Mouse (Mus musculus) right cerebral cortex, postnatal 36 days (tissue): Measurements from ENCODE around the gene Smarce1.
"Not testable (repeated sequence)": the region's sequence is repeated elsewhere in the genome, so short reads cannot be mapped to it uniquely, and the experiment has no call there.

Source experiments
- DNase-seq, 2 experiments: peaks; one replicate each; pipeline ENCODE4 v3.0.0; 2022; ENCODE audit warnings: low spot score in 2 of 2, mixed read lengths in 1 of 2

Gene Smarce1

DNA sequence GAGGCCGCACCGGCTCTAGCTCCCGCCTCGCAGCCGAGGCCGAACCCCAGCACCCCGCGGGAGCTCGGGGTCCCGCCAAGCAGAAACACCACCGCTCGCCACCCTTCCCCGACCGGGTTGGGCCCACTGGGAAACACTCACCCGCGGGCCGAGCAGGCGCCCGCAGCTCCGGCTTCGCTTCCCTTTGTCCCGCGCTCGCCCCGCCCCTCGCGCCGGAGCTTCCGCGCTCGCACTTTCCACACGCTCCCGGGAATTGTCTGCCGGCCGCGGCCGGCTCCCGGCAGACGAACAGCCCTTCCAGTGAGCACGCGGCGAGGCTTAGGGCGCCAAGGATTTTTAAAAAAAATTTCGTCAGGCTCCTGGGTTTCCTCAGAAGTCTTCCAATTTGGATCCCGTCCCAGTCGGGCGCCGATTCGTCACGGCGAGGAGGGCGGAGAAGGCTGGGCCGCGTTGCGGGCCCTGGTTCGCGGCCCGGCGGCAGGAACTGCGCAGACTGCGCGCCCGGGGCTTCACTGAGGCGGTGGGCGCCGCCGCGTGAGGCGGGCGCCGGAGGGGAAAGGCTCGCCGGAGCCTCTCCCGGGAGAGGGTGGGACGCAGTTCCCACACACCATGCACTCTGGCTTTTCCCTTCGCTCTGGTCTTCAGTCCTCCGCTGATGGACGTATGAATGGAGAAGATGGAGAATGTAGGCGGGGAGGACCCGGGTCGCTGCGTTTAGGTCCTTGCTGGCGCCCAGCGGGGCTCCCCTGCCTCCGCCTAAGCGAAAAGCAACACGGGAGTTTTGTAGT, at the start of gene Smarce1:
Smarce1 (minus strand) TSS at position 757 of the 788 bp plus-strand sequence.
- peak; percentile 43 to 64 for DNase-seq

DNA sequence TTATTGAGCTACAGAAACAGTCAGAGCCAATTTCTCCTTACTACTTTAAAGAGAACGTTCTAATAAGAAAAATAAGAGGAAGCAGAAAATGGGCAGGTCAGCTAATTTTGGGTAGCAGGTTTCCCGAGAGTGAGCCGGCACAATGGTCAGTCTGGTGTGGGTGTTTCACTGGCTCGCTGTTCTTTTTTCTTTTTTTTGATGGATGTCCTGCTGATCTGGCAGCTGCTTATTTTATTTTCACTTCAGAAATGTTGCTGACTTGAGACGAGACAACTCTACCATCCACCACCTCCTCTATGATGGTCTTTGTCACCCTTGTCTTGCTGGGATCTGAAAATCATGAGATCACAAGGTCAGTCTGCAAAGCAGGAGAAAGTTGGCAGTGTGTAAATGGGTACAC, 49.2 kb upstream of the Smarce1 start:
- DNase-seq: no peak

GRCm38 (mm10) chr11:99276786-99277185, 46.0 kb upstream of the Smarce1 start:
- no peak for DNase-seq

DNA sequence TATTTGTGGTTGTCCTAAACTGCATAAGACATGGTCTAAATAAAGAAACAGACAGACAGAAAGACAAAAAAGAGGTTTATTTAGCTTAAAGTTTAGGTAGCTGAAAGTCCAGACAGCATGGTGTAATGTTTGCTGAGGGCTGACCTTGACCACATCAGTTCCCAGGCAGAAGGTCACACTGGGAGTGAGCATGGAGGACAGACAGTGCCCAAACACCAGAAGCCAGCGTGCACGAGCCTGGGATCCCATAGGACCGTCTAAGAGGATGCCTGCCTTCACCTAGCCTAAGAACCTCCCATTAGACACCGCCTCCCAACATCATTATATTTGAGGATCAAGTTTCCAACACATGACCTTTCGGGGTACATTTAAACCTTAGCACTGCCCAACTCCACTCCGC, 44.8 kb upstream of the Smarce1 start:
- no peak for DNase-seq

DNA sequence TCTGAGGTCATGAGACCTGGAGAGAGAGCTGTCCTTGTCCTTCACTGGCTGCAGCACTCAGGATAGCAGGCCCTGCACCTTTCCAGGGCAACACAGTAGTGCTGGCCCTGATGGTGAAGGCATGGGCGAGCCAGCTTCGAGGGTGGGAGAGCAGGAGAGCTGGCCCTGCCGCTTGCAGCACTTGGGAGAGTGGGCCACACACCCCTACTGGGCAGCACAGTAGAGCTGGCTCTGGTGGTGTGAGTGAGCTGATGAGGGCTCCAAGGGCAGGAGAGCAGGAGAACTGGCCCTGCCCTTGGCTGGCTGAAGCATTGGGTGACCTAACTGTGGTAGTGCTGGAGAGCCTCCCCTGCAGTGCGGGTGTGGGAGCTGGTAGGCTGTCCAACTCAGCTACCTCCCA, 41.9 kb upstream of the Smarce1 start:
- no peak for DNase-seq

DNA sequence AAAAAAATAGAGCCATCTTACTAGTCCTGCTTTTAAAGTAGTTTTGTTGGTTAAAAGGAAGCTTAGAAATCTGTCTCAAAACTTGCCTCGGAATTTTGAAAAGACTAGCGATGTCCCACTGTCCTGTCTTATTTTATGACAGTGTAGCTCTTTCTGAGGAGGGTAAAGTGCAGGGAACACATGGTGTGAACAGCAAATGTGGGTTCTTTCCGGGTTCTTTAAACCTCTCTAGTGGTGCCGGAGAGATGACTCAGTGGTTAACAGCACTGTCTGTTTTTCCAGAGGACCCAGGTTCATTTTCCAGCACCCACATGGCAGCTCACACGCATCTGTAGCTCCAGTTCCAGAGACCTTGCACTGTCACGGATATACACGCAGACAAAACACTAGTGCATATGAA, 38.4 kb upstream of the Smarce1 start:
- DNase-seq: no peak

DNA sequence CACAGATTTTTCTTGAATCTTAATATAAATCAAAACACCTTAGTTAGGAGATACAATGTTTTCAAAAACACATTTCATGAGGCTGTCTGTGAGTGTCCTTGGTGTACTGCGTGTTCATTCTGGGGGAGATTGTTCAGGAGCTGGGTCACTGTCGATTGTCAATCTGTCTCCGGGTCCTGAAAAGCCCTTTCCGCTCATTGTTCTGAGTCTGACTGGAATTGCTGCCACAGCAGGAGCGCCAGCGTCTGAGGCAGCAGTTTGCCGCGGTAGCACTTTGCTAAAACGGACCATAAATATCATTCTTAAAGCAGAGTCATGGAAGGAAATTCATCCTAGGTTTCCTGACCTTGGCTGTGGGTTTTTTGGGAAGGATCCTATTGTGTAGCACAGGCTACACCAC, 35.0 kb upstream of the Smarce1 start:
- DNase-seq: no peak

GRCm38 (mm10) chr11:99265220-99265619, 34.4 kb upstream of the Smarce1 start:
- DNase-seq: peak; percentile 72 to 74

DNA sequence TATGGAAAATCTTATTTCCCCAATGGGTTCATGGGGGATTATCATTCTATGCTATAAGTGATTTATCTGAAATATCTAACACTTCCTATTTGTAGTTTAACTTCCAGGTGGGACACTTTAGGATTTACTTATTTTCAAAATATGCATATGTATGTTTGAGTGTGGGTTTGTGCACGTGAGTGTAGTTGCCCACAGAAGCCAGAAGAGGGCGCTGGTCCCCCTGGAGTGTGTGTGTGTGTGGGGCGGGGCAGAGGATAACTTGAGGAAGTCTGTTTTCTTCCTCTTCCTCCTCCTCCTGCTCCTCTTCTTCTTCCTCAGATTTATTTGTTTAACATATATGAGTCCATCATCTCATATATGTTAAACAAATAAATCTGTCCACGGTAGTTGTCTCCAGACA, 25.4 kb upstream of the Smarce1 start:
- no peak for DNase-seq

DNA sequence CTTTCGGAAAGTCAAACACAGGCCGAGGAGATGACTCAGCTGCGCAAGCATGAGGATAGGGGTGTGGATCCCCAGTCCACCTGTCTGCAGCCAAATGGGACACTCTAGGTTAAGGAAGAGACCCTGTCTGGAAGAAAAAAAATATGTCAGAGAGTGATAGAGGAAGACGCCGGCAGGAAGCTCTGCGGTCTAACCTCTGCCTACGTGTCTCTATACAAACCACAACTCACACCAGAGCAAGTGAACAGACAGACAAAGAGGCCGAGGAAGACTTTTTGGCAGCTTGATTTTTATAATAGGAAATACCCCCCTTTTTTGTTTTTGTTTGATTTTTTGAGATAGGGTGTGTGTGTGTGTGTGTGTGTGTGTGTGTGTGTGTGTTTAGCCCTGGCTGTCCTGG, 24.5 kb upstream of the Smarce1 start:
- no peak for DNase-seq

DNA sequence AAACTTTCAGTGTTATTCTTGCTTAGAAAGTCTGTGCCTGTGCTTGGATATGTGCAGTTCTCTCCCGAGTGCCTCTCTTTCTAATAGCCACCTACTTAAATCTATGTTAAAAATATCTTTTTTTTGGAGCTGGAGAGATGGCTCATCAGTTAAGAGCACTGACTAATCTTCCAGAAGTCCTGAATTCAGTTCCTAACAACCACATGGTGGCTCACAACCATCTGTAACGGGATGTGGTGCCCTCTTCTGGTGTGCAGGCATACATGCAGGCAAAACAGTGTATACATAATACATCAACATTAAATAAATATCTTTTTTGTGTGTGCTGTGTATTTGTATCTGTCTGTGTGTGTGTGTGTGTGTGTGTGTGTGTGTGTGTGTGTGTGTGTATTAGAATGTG, 23.1 kb upstream of the Smarce1 start:
- DNase-seq: no peak

- no peak for DNase-seq
Observed at GRCm38 (mm10) chr11:99252671-99253070, 21.9 kb upstream of the Smarce1 start.

DNA sequence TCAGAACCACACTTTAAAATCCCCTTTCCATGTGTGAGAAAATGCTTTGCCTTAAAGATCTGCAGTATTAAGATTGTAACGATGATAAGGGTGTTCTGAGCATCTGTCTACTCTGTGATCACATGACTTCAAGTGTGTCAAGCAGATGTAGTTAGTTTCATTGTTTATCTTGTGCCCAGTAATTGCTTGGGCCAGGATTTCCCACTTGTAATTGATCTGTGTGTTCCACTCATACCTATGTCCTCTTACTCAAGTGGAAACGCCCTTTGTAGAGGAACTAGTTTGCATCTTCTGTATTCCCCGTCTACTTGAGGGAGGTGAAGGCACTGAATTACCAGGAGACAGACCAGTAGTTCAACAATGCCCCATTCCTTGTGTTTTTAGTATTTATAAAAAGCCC, 19.8 kb upstream of the Smarce1 start:
- DNase-seq: no peak

GRCm38 (mm10) chr11:99250241-99250640, 19.4 kb upstream of the Smarce1 start:
- peak; percentile 33 to 57 for DNase-seq

- DNase-seq: no peak
Observed at GRCm38 (mm10) chr11:99249115-99249514, 18.3 kb upstream of the Smarce1 start.

DNA sequence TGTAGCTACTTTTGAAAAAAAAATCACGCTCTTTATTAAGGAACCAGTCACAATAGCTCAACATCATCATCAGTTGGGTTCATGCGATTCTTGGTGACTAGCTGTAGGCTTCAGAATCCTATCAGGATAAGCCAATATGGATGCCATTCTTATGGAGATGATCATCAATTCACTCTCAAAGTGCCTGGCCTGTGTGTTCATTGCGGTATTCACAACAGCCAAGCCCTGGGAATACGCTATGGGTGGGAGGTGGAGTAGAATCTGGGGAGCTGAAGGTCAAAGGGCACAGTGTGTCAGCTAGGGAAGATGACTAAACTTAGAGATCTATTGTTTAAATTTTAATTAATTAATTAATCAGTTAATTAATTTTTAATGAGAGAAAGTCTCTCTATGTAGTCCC, 17.1 kb upstream of the Smarce1 start:
- DNase-seq: no peak

GRCm38 (mm10) chr11:99244519-99244918, 13.7 kb upstream of the Smarce1 start:
- DNase-seq: not testable (repeated sequence)

DNA sequence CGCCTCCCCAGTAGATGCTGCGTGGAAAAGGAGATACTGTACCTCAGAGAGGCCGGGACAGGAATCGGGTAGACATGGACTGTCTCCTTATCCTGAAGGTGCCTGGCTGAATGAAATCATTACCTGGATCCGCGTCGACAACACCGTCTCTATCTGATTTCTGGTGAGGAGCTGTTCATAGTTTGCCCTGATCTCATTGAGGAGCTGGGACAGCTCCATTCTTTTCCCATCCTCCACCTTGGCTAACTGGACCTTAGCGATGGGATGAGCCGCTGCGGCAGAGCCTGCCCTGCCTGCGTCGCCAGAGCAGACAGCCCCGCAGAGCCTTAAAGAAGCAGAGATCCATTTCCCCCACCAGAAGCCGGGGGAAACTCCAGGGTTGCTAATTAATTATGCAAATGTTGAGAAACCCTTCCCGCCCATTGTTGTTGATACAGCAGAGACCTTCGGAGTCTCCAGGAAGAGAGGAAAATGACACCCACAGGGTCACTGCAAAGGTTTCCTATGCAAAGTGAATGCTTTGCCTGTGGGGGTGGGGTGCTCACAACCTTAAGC, 13.1 kb upstream of the Smarce1 start, which contains the start of gene Krt222:
Krt222 (minus strand) TSS at position 266 of the 555 bp plus-strand sequence.
- peak in 1 of 2 experiments; percentile 30 for DNase-seq

DNA sequence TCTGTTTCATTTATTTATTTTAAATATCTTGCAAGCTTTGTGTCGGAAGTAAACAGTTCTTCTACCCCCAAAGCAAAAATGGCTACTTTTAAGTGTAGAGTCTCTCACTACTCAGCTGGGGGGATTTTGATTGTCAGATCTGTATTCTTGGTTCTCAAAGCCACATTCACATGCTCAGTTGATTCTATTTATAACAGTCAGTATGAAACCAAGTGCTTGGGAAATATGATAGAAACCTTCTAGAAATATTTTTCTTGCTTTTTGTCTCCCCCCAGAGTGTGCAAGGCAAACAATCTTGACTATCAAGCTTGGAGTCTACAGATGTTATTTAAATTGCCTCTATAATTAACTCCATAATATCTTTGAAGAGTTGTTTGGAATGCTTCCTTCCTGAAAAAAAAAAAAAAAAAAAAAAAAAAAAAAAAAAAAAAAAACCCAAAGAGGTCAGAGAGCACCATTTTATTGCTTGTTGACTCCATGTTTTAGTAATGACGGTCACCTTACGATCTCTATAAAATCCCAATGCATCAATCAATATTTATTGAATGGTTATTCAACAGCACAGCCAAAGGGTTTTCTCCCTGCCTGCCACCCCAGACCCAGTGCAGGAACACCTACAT, 12.5 kb upstream of the Smarce1 start:
- no peak for DNase-seq

- DNase-seq: no peak
Observed at GRCm38 (mm10) chr11:99242056-99242455, 11.2 kb upstream of the Smarce1 start.

DNA sequence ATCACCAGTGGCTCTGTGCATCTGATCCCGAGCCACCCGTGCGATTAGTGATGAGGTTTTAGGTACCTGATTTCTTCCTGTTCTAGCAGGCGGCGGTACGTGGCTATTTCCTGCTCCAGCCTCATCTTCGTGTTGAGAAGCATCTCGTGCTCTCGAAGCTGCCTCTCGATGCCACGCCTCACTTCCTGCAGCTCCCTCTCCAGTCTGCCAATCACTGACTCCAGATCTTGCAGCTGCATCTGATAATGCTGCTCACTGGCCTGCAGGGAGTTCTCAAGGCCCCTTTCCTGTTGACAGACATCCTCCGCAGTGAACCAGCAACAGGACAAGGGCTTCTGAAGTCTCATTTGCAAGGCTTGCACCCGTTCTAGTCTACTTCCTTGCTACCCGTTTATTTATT, 7.7 kb upstream of the Smarce1 start:
- DNase-seq: no peak

- no peak for DNase-seq
Observed at GRCm38 (mm10) chr11:99231049-99231816, 416 bp upstream of the Smarce1 start.
